Mouse (Mus musculus) G1E (cell line): ENCODE results near the gene Hipk1.

ENCODE experiments used
- CTCF ChIP-seq: IDR thresholded peaks from 2 replicates; pipeline ENCODE4 v1.5.1; 2012; ENCODE audit warnings: low read depth, low read length, inconsistent platforms, mixed read lengths
- GATA1 ChIP-seq: IDR thresholded peaks from 2 replicates; pipeline ENCODE4 v1.6.1; 2012; ENCODE audit warnings: borderline replicate concordance, low read length, inconsistent platforms, mixed read lengths
- POLR2AphosphoS5 ChIP-seq: IDR thresholded peaks from 2 replicates; pipeline ENCODE4 v1.6.1; 2012; ENCODE audit warnings: low read depth, low read length, inconsistent platforms; ENCODE audit not compliant: insufficient replicate concordance

DNA sequence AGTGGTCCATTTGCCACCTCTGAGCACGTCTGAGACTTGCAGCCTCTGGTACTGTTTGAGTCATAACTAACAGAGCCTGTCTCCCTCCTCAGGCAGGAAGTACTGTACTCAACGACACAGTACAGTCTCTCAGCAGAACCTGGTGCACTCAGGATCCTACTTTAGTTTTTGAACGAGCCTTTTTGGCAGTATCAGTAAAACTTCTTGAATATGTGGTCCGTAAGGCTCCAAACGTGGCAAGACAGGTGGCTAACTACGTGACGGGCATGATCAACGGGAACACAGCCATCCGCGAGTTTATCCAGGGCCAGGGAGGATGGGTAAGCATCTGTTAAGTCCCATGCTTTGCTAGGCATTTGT lies 44.6 kb upstream of the Hipk1 start:
- TF ChIP-seq CTCF, result no peak
- no peak for TF ChIP-seq GATA1
- TF ChIP-seq POLR2AphosphoS5, result no peak
